Mouse (Mus musculus): ENCODE measurements around the gene Mfap5.
"Not testable (repeated sequence)": the region's sequence is repeated elsewhere in the genome, so short reads cannot be mapped to it uniquely, and the experiment has no call there.

Mfap5 gene

DNA sequence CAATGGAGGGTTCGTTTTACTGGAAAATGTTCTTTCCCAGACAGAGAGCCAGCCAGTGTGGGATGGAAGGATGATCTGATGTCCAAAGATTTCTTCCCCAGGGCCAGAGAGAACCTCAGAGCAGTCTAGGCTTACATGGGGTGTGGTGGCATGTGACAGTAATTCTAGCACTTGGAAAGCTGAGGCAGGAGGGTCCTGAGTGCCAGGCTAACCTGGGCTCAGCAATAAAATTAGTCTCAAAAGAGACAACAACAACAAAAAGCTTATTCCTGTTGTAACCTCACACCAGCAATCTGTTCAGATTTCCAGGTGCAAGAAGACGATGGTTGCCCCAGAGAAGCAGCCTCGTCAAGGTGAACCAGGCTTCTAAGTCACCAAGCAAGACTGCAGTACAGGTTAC, at the start of gene Mfap5:
TSS of gene Mfap5 (plus strand) at position 301 of the 400 bp plus-strand sequence.
- DNase-seq (ENCODE audit: low spot score): no peak

GRCm38 (mm10) chr6:122458946-122459693, 46.5 kb upstream of the Mfap5 start:
- no peak for DNase-seq (ENCODE audit: low spot score)

GRCm38 (mm10) chr6:122466092-122466713, 39.4 kb upstream of the Mfap5 start:
- DNase-seq (ENCODE audit: low spot score): no peak

DNA sequence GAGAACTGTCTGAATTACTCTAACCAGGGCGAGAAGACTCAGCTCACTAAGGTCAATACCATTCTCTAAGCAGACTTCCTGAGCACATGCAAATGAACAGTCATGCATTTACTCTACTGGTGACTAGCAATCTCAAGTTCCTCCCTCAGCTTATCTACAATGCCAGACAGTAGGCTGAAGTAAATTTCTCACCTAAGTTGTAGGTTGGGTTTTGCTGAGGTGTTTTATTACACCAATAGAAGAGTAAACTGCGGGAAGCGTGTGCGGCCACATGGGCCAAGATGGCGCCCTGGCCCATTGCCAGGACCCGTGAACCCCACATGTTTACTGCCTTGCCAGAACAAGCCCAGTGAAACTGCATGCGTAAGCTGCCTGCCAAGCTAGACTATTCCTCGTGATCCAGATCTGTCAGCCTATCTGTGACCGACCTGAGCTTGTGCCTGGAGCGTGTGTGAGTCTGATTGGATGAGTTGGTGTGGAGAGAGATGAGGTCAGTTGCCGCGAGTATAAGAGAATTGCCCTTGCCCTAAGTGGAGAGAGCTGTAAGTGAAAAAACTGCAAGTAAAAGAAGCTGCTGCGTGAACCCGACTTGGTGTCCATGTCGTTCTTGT, 36.5 kb upstream of the Mfap5 start:
- DNase-seq (ENCODE audit: low spot score): no peak

DNA sequence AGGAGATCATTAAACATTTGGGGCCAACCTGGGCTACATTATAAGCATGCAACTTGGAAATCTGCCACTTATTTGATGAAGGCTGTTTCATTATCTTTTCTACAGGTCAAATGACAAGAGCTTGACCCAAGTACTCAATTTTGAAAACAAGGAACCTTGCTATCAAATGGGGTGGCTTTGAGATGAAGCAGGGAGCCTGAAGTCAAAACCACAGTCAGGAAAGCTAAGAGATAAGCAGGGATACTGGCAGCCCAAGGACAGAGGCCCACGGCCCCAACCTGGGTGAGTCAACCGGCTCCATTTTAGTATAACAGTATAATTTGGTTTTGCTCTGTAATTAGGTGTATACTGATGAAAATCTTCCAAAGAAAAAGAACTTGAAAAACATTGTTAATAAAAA, 35.4 kb upstream of the Mfap5 start:
- no peak for DNase-seq (ENCODE audit: low spot score)

DNA sequence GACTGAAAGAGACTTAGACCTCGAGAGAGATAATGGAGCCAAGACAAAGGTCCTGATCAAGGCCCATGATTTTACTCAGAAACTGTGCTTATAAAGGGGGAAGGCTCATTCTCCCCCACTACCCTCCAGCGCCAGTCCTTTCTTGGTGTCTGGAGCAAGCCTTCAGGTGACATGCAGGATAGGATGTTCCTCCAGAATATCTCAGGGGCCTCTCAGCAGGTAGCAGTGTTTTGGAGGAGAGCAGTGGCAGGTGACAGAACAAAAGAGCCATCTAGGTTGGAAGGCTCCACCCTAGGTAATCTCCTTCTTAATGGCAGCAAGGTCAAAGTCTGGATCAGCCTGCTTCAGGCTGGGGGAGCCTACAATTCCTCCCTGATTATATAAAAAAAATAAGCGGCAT, 34.2 kb upstream of the Mfap5 start:
- not testable (repeated sequence) for DNase-seq (ENCODE audit: low spot score)

- DNase-seq (ENCODE audit: low spot score): no peak
These were observed 27.6 kb upstream of the Mfap5 start for GRCm38 (mm10) chr6:122478062-122478461.

- DNase-seq (ENCODE audit: low spot score): no peak
These were observed 20.0 kb upstream of the Mfap5 start for GRCm38 (mm10) chr6:122485401-122486296.

DNA sequence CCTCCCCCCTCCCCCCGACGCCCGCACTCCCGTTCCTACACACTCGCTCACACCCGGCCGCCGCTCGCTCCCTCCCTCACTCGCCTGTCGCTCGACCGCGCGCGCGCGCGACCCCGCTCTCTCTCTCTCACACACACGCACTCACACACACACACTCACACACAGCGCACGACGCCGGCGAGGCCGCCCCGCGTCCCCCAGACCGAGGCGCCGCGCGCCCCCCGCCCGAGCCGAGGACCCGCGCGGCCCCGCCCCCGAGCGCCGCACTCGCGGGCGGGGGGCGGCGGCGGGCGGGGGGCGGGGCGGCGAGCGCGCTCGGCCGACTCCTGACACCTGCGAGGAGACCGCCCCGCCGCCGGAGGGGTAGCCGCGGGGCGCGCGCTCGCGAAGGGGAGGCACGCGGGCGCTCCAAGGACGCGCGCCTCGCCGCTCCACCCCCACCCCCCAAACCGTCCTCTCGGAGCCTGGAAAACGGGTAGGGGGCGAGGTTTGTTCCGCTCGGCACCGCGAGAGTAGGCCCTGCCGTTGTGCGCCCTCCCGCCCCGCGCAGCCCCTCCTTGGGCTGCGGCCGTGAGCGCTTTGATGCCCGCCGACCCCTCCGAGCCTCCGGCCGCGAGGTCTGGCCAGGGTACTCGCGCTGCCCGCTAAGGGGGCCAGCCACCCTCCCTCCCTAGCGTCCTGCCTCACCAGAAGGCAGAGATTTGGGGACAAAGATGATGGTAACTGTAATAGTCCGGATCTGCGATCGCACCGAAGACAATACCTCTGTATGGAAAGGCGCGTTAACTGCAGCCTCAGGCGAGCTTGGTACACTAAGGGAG, 19.1 kb upstream of the Mfap5 start:
- no peak for DNase-seq (ENCODE audit: low spot score)

DNA sequence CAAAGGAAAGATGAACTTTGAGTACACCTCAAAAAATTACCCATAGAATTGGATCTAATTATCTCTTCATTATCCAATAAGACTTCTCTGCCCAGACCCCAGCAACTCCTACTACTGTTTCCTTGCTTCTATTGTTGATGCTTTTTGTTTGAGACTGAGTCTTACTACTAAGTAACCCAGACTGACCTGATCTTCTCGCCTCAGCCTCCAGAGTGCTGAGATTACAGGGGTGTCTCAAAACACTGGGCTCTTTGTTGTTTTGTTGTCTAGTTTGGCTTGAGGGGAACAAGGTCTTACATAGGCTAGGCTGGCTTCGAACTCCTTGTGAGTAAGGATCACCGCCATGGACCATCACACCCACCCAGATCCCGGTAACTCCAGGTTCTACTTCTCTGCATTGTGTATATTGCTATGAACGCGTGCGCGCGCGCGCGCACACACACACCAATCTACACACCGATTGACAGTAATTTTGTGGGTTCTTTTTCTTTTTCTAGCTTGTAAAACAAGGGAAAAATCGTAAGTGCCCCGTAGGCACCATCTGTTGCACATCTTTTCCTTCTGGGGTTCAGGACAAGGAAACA, 14.6 kb upstream of the Mfap5 start:
- no peak for DNase-seq (ENCODE audit: low spot score)

GRCm38 (mm10) chr6:122491557-122491956, 14.1 kb upstream of the Mfap5 start:
- DNase-seq (ENCODE audit: low spot score): peak; percentile 2

DNA sequence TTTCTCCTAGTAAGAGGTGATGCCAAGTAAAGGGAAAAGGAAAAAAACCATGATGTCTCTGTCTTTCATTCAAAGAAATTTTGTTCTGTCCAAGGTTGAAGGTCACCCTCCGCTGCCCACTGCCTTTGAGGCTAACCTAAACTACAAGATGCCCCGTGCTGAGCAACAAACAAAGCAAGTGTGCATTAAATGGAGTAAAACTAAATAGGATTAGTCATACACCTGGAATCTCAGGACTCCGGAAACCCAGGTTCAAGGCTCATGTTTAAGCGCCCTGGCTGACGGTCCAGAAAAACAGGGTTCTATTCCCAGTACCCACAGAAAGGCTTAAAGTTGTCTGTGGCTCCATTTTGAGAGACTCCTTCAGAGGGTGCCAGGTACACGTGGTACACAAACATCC, 13.2 kb upstream of the Mfap5 start:
- no peak for DNase-seq (ENCODE audit: low spot score)

- DNase-seq (ENCODE audit: low spot score): no peak
These were observed 11.7 kb upstream of the Mfap5 start for GRCm38 (mm10) chr6:122493799-122494472.

- DNase-seq (ENCODE audit: low spot score): no peak
These were observed 10.4 kb upstream of the Mfap5 start for GRCm38 (mm10) chr6:122495082-122495881.

DNA sequence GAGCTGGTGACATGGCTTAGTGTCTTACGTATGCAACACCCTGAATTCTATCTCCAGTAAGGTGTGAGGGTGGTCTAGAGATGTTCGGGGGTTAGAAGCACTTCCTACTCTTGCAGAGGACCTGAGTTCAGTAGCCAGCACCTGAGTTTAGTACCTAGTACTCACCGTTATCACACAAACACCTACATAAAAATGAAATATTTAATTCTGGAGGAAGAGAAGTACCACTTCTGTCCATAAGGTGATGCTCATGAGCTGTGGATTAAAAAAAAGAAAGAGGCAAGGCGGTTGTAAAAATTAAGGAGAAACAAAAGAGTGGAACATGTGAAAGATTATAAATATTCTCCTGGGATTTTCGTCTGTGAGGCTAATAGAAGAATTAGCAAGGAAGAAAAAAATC, 9.1 kb upstream of the Mfap5 start:
- DNase-seq (ENCODE audit: low spot score): no peak

- no peak for DNase-seq (ENCODE audit: low spot score)
These were observed 7.0 kb upstream of the Mfap5 start, which contains the start of gene Rimklb for GRCm38 (mm10) chr6:122498661-122499060. Gene Rimklb (minus strand): TSS chr6:122498761.

- DNase-seq (ENCODE audit: low spot score): no peak
These were observed 604 bp upstream of the Mfap5 start for GRCm38 (mm10) chr6:122505041-122505440.

- DNase-seq (ENCODE audit: low spot score): no peak
These were observed 2.8 kb downstream of the Mfap5 start for GRCm38 (mm10) chr6:122508494-122508893.
